8 mouse cellular contexts compared by ENCODE assay signal in the genomic region with DNA sequence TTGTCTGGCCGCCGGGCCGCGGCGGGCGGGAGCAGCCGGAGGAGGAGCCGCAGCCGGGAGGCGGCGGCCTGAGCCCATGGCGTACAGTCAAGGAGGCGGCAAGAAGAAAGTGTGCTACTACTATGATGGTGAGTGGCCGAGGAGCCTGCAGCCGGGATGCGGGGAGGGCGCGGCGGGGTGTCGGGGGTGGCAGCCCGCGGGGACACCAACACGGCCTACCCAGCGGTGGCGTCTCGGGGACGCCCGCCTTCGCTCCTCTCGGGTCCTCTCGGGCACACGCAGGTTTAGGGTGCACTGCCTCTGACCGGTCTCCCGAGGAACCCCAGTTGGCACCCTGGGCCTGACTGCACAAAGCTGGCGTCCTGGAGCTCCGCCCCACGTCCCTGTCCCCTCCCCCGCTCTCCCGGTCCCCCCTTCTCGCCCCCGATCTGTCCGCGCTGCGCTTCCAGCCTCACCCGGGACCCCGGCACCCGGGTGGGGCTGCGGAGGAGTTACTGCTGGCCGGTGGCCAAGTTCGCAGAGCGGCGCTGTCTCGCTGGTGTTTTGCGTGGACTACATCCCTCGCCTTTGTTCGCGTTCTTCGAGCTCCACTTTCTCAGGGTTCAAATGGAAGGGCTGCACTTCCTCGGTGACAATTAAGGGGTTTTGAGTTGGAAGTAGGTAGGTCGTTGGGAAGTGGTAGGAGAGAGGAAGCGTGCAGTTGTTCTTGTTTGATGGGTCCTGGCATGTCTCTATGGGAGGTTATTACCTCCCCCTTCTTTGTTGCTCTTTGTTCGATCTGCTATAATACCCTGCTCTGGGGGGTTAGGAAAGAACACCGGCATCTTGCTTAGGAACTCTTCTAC. TPM values are rescaled to one million over a fixed set of nuclear protein-coding genes. Genes with fewer than 3 reads are reported as not detected.
DNase-seq lines count a peak whose midpoint lies in the region; ATAC-seq lines count a peak whose summit lies in the region.

No protein-coding gene starts in this region.

- peak overlapping the region; percentile 67 for H3K4me2 ChIP-seq in limb, embryonic 12.5 days
- peak overlapping the region; percentile 65 for H3K4me2 ChIP-seq in midbrain, embryonic 13.5 days (replicated peaks)

- no peaks in the 10 kb centered on the region for H3K27me3 ChIP-seq in limb, embryonic 12.5 days
- no peaks in the 10 kb centered on the region for H3K27me3 ChIP-seq in midbrain, embryonic 13.5 days

- intact Hi-C loops in gastrocnemius, postnatal 36 days (cut with DNase I): no loop called here

- peak; percentile 72 for ATAC-seq in cerebellum, adult (ENCODE audit: insufficient number of reproducible peaks, low FRiP score, low TSS enrichment)
- ATAC-seq in limb, embryonic 12.5 days (ENCODE audit: insufficient number of reproducible peaks, insufficient read depth, low FRiP score, low TSS enrichment, low read depth): peak; percentile 84
- peak; percentile 77 for ATAC-seq in midbrain, embryonic 13.5 days

- H3K4me3 ChIP-seq in limb, embryonic 12.5 days (replicated peaks): peak overlapping the region; percentile 96
- H3K4me3 ChIP-seq in midbrain, embryonic 13.5 days (replicated peaks): peak overlapping the region; percentile 89

- H3K27ac ChIP-seq in limb, embryonic 12.5 days: peak overlapping the region; percentile 99
- peak overlapping the region; percentile 100 for H3K27ac ChIP-seq in midbrain, embryonic 13.5 days

- no peaks in the 10 kb centered on the region for H3K36me3 ChIP-seq in limb, embryonic 12.5 days
- H3K36me3 ChIP-seq in midbrain, embryonic 13.5 days: no peaks in the 10 kb centered on the region

- H3K9me3 ChIP-seq in limb, embryonic 12.5 days: no peaks in the 10 kb centered on the region
- 0 out of 2 replicates have a peak, but pooled peaks cover 5% of the 10 kb centered on the region for H3K9me3 ChIP-seq in midbrain, embryonic 13.5 days

- no peak for DNase-seq in cerebellum, adult 8-10 months
- DNase-seq in embryo, embryonic 11 days: peak; percentile 69
- peak; percentile 42 to 77 for DNase-seq in gastrocnemius, postnatal 36 days
- DNase-seq in kidney, adult 9 months: peak; percentile 70
- DNase-seq in spleen, postnatal 14 days (ENCODE audit: low spot score in 2 of 2): peak; percentile 34 to 38

- peak overlapping the region; percentile 99 for H3K9ac ChIP-seq in limb, embryonic 12.5 days (replicated peaks)
- peak overlapping the region; percentile 97 for H3K9ac ChIP-seq in midbrain, embryonic 13.5 days (replicated peaks)

- under 1% methylated on average over 63 of the region's 63 CpGs for WGBS in limb, embryonic 12.5 days
- WGBS in midbrain, embryonic 13.5 days: 0% methylated on average over 55 of the region's 63 CpGs

- peaks cover 18% of the 10 kb centered on the region for H3K4me1 ChIP-seq in limb, embryonic 12.5 days (replicated peaks)
- H3K4me1 ChIP-seq in midbrain, embryonic 13.5 days (replicated peaks): peaks cover 24% of the 10 kb centered on the region

RNA-seq across cellular contexts. Expression of a gene that starts 0.6 kb away (rescaled TPM):
- 10 to 100 TPM; 48.5 to 51.6 TPM for total RNA-seq in gastrocnemius, postnatal 36 days (2021)
- polyA plus RNA-seq in limb, embryonic 12.5 days (2016; fragmentation: Nextera tagmentation; extraction: Ambion mirVana): 366 and 381 TPM in 2 replicates
- 439 and 445 TPM in 2 replicates for polyA plus RNA-seq in midbrain, embryonic 13.5 days (2015; fragmentation: Nextera tagmentation; extraction: Ambion mirVana)
